Mouse (Mus musculus): ENCODE measurements around the gene Ifitm3.
"Not testable (repeated sequence)": the region's sequence is repeated elsewhere in the genome, so short reads cannot be mapped to it uniquely, and the experiment has no call there.

Gene Ifitm3

GRCm38 (mm10) chr7:141032458-141033167, 22.0 kb upstream of the Ifitm3 start:
- no peak for DNase-seq (ENCODE audit: low spot score)

- no peak for DNase-seq (ENCODE audit: low spot score)
Measured at GRCm38 (mm10) chr7:141030390-141030789, 19.8 kb upstream of the Ifitm3 start.

GRCm38 (mm10) chr7:141028831-141029230, 18.3 kb upstream of the Ifitm3 start, which contains the start of gene Gm17387:
Gene Gm17387 (plus strand): TSS chr7:141029131.
- no peak for DNase-seq (ENCODE audit: low spot score)

- no peak for DNase-seq (ENCODE audit: low spot score)
Measured at GRCm38 (mm10) chr7:141026740-141027098, 16.1 kb upstream of the Ifitm3 start.

- DNase-seq (ENCODE audit: low spot score): no peak
Measured at GRCm38 (mm10) chr7:141026097-141026739, 15.6 kb upstream of the Ifitm3 start.

GRCm38 (mm10) chr7:141024865-141025838, 14.6 kb upstream of the Ifitm3 start:
- no peak for DNase-seq (ENCODE audit: low spot score)

- DNase-seq (ENCODE audit: low spot score): no peak
Measured at GRCm38 (mm10) chr7:141021489-141022449, 11.2 kb upstream of the Ifitm3 start.

- DNase-seq (ENCODE audit: low spot score): no peak
Measured at GRCm38 (mm10) chr7:141019028-141019427, 8.5 kb upstream of the Ifitm3 start.

GRCm38 (mm10) chr7:141017824-141018223, 7.3 kb upstream of the Ifitm3 start, which contains the start of gene Ifitm6:
Gene Ifitm6 (minus strand): TSS chr7:141017924.
- DNase-seq (ENCODE audit: low spot score): not testable (repeated sequence)

GRCm38 (mm10) chr7:141016707-141017697, 6.4 kb upstream of the Ifitm3 start:
- no peak for DNase-seq (ENCODE audit: low spot score)

- no peak for DNase-seq (ENCODE audit: low spot score)
Measured at GRCm38 (mm10) chr7:141011238-141011770, 734 bp upstream of the Ifitm3 start.

GRCm38 (mm10) chr7:141009665-141010064, 905 bp downstream of the Ifitm3 start:
- no peak for DNase-seq (ENCODE audit: low spot score)

- DNase-seq (ENCODE audit: low spot score): peak; percentile 70
Measured at GRCm38 (mm10) chr7:141008938-141009660, 1.5 kb downstream of the Ifitm3 start.

- DNase-seq (ENCODE audit: low spot score): no peak
Measured at GRCm38 (mm10) chr7:141008312-141008761, 2.2 kb downstream of the Ifitm3 start.

GRCm38 (mm10) chr7:141006914-141007313, 3.7 kb downstream of the Ifitm3 start:
- no peak for DNase-seq (ENCODE audit: low spot score)

- no peak for DNase-seq (ENCODE audit: low spot score)
Measured at GRCm38 (mm10) chr7:141006446-141006845, 4.1 kb downstream of the Ifitm3 start.

- no peak for DNase-seq (ENCODE audit: low spot score)
Measured at GRCm38 (mm10) chr7:141003248-141004010, 7.1 kb downstream of the Ifitm3 start.
